Mouse (Mus musculus) brain, embryonic 18.5 days (tissue): ENCODE data around the gene Rtn4r.

Experiments
- DNase-seq: peaks from one replicate; pipeline ENCODE4 v3.0.0-alpha.2; 2012; ENCODE audit warnings: low read depth, low spot score

Rtn4r gene

GRCm38 (mm10) chr16:18124626-18125025 lies 2.8 kb upstream of the Rtn4r start:
- no peak for DNase-seq

DNA sequence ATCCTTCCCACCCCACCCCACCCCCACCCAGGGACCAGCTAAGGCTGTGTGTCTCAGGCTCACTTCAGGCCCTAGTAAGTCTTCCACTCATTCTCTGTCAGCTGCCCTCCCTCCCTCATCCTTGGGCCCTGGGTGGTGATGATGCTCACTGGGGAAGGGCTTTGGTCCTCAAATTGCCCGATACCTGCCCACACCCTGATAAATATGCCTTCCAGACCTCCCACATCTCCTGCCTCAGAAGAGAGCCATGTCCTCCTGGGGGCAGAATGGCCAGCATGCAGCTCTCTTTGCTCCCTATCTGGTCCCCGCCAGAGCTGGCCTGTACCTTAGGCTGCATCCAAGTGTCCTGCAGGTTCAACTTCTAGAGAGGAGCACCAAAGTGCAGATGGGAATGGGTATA lies 2.3 kb upstream of the Rtn4r start:
- DNase-seq = no peak

DNA sequence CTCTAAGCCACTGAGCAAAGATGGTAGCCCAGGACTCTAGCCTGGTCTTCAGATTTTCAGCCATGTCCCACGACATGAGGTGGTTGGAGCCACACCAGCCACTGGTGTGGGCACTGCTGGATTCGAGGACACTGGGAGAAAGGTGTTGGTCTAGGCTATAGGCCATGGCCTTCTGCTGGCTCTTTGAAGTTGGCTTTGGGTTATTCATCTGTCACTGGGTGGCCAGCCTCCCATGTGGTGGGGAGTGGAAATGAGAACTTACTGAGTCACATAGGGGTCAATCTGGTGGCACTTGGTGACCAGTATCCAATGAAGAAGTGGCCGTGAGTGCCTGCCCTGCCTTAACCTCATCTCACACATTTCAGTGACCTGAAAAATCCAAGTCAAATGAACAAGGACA lies 1.2 kb upstream of the Rtn4r start:
- DNase-seq = no peak

GRCm38 (mm10) chr16:18127871-18128563 lies 575 bp downstream of the Rtn4r start:
- DNase-seq = no peak

DNA sequence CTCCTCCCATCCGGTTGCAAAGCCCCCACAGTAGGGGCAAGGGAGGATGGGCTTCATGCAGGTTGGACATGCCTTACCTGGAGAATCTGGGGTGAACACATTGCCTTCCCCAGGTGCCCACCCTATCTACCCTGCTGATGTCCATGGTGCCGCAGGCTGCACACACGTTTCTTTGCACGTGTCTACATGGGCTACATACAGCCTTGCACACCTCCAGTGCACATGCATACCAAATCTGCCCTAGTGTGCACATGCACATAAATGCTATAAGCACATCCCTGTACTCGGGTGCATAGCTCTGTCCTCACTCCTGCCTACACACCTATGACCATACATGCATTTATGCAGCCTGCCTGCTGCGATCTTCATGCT lies 1.1 kb downstream of the Rtn4r start:
- DNase-seq = no peak

DNA sequence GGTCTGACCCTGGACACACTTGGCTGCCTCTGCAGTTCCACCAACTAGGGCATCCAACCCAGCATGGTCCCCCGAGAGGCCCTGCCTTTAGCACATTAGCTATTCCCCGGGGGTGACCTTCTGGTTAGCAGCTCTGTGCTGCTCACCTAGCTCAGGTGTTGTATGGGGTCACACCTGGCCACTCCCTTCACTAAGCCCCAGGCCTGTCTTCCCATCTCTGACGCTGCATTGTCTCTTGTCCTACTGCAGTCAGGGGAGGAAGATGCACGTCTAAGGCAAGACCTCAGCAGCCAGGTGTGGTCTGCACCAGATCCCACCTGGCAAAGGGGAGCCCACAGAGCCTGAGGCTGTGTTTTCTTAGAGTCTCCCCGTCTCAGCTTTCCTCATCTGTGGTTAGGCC lies 2.0 kb downstream of the Rtn4r start:
- DNase-seq = no peak

DNA sequence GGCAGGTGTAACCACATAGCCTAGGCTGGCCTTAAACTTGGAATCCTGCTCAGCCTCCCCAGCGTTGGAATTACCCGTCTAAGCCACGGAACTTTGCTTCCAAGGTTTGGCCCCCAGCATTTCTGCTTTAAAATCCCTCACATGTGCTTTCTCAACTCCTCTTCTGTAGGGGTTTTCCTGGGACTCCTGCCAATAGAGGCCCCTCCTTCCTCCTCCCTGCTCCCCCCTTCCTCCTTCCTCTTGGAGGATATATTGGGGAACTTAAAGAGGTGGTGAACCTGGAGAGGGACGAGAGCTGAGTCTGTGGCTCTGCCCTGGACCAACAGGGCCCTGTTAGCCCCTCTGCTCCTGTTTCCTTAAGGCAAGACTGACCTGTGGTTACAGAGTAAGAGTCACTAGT lies 2.8 kb downstream of the Rtn4r start:
- DNase-seq = no peak

GRCm38 (mm10) chr16:18130705-18131104 lies 3.3 kb downstream of the Rtn4r start:
- DNase-seq = peak; percentile 78

GRCm38 (mm10) chr16:18131245-18131939 lies 4.0 kb downstream of the Rtn4r start:
- DNase-seq = no peak

GRCm38 (mm10) chr16:18132026-18132425 lies 4.6 kb downstream of the Rtn4r start:
- DNase-seq = no peak

GRCm38 (mm10) chr16:18132575-18132974 lies 5.1 kb downstream of the Rtn4r start:
- no peak for DNase-seq

GRCm38 (mm10) chr16:18133133-18133920 lies 5.9 kb downstream of the Rtn4r start:
- DNase-seq = no peak

GRCm38 (mm10) chr16:18135196-18135595 lies 7.8 kb downstream of the Rtn4r start:
- no peak for DNase-seq

DNA sequence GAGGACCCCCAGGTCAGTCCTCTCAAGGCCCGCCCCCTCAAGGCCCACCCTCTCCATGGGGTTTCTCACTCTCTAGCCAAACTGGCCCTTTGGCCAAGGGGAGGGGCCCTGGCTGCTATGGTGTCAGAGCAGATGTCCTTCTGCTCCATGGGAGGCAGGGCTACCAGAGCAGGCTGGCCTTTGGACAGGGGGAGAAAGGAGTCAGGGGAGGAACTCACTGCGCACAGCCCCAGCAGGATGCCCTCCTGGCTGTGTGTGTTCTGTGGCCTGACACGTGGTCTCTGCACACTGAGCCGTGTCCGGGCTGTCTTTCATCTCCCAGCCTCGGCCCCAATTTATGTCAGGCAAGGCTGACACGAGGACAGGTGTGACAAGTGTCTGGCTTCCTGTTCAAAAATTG lies 8.6 kb downstream of the Rtn4r start:
- DNase-seq = no peak

DNA sequence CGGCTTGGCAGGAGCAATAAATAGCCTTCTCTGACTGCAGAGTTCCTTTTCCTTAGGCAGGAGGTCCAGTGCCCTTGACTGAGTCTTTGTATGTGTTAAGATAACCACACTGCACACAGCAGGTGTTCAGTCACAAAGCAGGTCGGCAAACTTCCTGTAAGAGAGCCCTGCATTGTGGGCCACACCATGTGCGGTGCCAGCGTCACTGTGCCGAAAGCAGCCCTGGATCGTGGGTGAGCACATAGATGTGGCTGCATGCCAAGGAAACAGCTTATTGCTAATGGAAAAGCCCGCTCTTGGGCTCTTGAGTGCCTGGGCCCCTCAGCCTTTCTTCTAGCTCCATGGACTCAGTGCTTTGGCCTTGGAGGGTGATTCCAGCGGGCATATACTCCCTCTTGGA lies 16.8 kb downstream of the Rtn4r start:
- no peak for DNase-seq

GRCm38 (mm10) chr16:18145341-18145867 lies 18.0 kb downstream of the Rtn4r start:
- no peak for DNase-seq

- no peak for DNase-seq
These were observed 20.9 kb downstream of the Rtn4r start for GRCm38 (mm10) chr16:18148208-18148876.

DNA sequence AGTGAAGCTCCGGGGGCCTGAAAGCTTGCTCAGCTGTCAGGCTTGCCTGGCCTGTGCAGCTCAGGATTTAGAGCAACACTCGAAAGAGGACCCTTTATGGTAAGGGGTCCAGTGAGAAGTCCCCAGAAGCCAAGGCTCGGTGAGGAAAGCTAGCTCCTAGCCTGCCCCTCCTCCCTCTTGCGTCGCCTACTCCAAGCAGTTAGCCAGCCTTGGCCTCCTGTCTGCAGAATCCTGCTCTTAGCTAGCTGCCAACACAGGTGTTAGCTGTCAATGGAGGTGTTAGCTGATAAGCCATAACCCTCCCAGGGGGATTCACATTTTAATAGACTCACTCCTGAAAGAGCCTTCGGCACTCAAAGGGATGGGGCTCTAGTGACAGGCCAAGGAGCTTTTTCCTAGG lies 21.8 kb downstream of the Rtn4r start:
- no peak for DNase-seq

DNA sequence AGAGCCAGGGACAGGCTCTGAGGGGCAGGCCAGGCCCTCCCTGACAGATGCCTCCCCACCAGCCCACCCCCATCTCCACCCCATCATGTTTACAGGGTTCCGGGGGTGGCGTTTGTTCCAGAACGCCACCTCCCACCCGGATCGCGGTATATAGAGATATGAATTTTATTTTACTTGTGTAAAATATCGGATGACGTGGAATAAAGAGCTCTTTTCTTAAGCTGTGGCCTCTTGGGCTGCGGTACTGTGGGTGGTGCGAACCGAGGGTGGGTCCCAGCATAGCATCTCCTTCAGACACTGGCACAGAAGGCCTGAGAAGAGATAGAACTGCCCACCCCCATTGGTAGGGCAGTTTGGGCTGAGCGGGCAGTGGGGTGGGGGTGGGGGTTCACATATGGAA lies 24.7 kb downstream of the Rtn4r start:
- DNase-seq = no peak

- no peak for DNase-seq
These were observed 25.5 kb downstream of the Rtn4r start for GRCm38 (mm10) chr16:18152769-18153445.

DNA sequence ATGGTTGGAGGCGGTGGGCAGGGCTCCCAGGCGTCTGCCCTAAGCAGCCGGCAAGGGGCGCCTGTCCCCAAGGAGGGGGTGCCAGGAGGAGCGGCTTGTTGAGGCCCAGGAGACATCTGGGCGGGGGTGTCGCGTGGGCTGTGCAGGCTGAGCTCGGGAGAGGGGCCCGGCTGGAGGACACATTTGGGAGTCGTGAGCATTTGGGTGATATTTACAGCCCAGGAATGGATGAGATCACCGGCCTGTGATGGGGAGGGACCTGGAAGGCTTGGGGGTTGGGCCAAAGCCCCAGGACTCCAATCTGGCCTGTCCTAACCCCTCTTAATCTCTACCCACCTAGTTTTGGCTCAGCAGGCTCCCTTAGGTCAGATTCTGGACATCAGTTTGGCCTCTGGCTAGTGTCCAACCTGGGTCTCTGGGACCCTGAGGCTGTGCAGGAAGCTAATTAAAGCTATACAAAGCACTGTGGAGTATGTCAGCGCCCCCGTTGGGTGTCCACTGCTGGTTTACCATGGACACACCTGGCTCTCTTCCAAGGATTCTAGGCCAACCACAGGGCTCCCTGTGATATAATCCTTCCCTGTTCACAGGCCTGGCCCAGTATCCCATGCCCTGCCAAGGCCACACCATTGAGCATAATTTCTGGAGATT lies 27.2 kb downstream of the Rtn4r start:
- no peak for DNase-seq
